Mouse (Mus musculus) neural tube, embryonic 14.5 days (tissue): ENCODE measurements around the gene Dock3. TPM values are rescaled to one million over a fixed set of nuclear protein-coding genes. Genes with fewer than 3 reads are reported as not detected.

Source experiments
- ATAC-seq: fragments of 200-750 bp; cut with Nextera tagmentation; 2 replicates; pipeline ENCODE4 v1.8.0; 2017; ENCODE audit warnings: low read depth, mild to moderate bottlenecking, moderate TSS enrichment, moderate library complexity
- H3K27ac ChIP-seq: fragments of 300-500 bp; sonication (generic); 2 replicates; pipeline ENCODE4 v1.5.1; 2014; ENCODE audit warnings: low read depth, mild to moderate bottlenecking, control low read depth, low read length, moderate library complexity, mixed read lengths
- H3K27me3 ChIP-seq: fragments of 300-500 bp; sonication (generic); 2 replicates; pipeline ENCODE4 v1.6.1; 2014; ENCODE audit warnings: low read length; ENCODE audit not compliant: control insufficient read depth, insufficient read depth
- H3K36me3 ChIP-seq: fragments of 300-500 bp; sonication (generic); 2 replicates; pipeline ENCODE4 v1.6.1; 2014; ENCODE audit warnings: low read length, mixed read lengths; ENCODE audit not compliant: control insufficient read depth, insufficient read depth
- H3K4me1 ChIP-seq: fragments of 300-500 bp; sonication (generic); 2 replicates; pipeline ENCODE4 v1.6.1; 2014; ENCODE audit warnings: low read length; ENCODE audit not compliant: control insufficient read depth, insufficient read depth
- H3K4me2 ChIP-seq: fragments of 300-500 bp; sonication (generic); 2 replicates; pipeline ENCODE4 v1.6.1; 2014; ENCODE audit warnings: mild to moderate bottlenecking, low read depth, low read length, control low read depth
- H3K4me3 ChIP-seq: fragments of 300-500 bp; sonication (generic); 2 replicates; pipeline ENCODE4 v1.5.1; 2014; ENCODE audit warnings: low read depth, low read length, control low read depth, mixed read lengths
- H3K9ac ChIP-seq: fragments of 300-500 bp; sonication (generic); replicated peaks from 2 replicates; pipeline ENCODE4 v1.6.1; 2014; ENCODE audit warnings: low read depth, mild to moderate bottlenecking, control low read depth, low read length, mixed read lengths
- H3K9me3 ChIP-seq: fragments of 300-500 bp; sonication (generic); 2 replicates; pipeline ENCODE4 v1.6.1; 2016; ENCODE audit warnings: low read length; ENCODE audit not compliant: control insufficient read depth
- WGBS: fragments of 180-500 bp; shearing (Covaris S2); extraction: QIAGEN DNeasy Blood & Tissue Kit; methylation state at CpG from one replicate; pipeline ENCODE4 v1.1.7; 2014; 5-methylcytosine and 5-hydroxymethylcytosine counted together
- polyA plus RNA-seq: library from polyadenylated mRNA; unstranded; fragments of >200 nt; fragmentation: Nextera tagmentation; extraction: Ambion mirVana; gene quantifications from 2 replicates; pipeline ENCODE4 v1.2.1, GENCODE M21; 2014

Gene Dock3
- polyA plus RNA-seq, 1 experiment from 2014 or later: 35.4 TPM

- no peaks in the 10 kb centered on the region for H3K36me3 ChIP-seq
- no peak overlapping the region for H3K4me3 ChIP-seq
- H3K4me2 ChIP-seq: no peak overlapping the region
- no peaks in the 10 kb centered on the region for H3K27me3 ChIP-seq
- H3K9ac ChIP-seq: no peak overlapping the region
- no peaks in the 10 kb centered on the region for H3K4me1 ChIP-seq
- no peak for ATAC-seq
- 77% methylated on average over 10 of the region's 10 CpGs for WGBS
- H3K9me3 ChIP-seq: no peaks in the 10 kb centered on the region
- H3K27ac ChIP-seq: no peak overlapping the region
Measured at GRCm38 (mm10) chr9:107273184-107273583, 41.5 kb upstream of the Dock3 start.

DNA sequence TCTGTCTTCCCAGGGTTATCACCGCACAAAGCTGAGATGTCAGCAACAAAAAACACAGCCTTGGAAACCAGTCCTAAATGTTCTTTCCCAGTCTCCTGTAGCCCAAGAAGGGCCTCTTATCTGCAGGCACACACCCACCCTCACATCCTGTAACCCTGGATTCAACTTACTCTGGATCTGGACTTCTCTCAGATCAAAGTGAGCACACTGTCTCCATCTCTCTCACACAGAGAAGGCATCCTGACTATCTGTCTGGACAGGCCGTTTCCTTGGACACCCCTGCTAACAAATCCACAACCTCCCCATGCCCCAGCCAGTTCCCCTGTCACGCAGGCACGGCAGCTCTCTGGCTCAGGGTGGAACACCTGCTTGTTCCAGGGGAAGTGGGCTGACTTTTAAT lies 40.6 kb upstream of the Dock3 start:
- Histone ChIP-seq H3K27me3 (no peaks in the 10 kb centered on the region), H3K4me2 (no peak overlapping the region), H3K36me3 (no peaks in the 10 kb centered on the region), H3K9me3 (no peaks in the 10 kb centered on the region), H3K27ac (no peak overlapping the region), H3K9ac (no peak overlapping the region), H3K4me1 (no peaks in the 10 kb centered on the region), H3K4me3 (no peak overlapping the region)
- 83% methylated on average over 4 of the region's 4 CpGs for WGBS
- ATAC-seq: no peak

DNA sequence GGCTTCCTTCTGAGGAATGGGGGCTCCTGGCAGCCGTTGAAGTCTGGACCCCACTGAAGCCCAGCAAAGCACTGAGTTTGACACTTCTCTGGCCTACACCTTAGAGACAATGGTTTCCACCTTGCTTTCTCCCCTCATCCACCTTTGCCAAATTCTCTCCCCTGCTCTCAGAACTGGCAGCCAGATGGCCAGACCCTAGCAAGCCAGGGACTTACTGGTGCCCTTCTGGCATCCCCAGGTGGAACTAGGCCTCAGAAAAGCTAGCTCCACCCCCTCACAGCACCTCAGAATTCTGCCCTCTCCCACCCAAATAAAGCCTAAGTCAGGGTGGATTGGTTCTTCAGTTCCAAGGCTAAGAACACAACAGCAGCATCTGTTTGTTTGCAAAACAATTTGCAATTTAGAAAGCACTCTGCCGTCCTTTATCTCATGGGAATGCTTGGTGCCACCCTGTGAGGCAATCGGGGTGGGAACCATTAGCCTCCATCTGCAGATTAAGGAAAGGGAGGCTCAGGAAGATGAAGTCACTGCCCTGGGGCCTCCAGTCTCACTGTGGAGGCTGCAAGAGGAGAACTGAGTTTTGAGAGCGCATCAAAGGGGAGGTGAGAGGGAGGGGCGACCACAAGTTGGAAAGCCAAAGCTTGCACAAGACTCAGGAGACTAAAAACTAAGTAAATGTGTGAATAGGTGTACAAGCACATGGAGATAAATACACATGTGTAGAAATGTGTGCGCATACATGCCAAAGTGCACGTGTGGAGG lies 39.6 kb upstream of the Dock3 start:
- WGBS: 77% methylated on average over 7 of the region's 7 CpGs
- no peaks in the 10 kb centered on the region for H3K9me3 ChIP-seq
- H3K27ac ChIP-seq: no peak overlapping the region
- H3K9ac ChIP-seq: no peak overlapping the region
- no peaks in the 10 kb centered on the region for H3K27me3 ChIP-seq
- no peak overlapping the region for H3K4me2 ChIP-seq
- no peaks in the 10 kb centered on the region for H3K36me3 ChIP-seq
- no peaks in the 10 kb centered on the region for H3K4me1 ChIP-seq
- H3K4me3 ChIP-seq: no peak overlapping the region
- ATAC-seq: no peak

GRCm38 (mm10) chr9:107269772-107270171 lies 38.1 kb upstream of the Dock3 start:
- H3K9ac ChIP-seq: no peak overlapping the region
- no peak overlapping the region for H3K4me2 ChIP-seq
- no peak for ATAC-seq
- no peaks in the 10 kb centered on the region for H3K4me1 ChIP-seq
- WGBS: 97% methylated on average over 1 of the region's 1 CpGs
- H3K27ac ChIP-seq: no peak overlapping the region
- no peaks in the 10 kb centered on the region for H3K9me3 ChIP-seq
- no peaks in the 10 kb centered on the region for H3K27me3 ChIP-seq
- no peak overlapping the region for H3K4me3 ChIP-seq
- no peaks in the 10 kb centered on the region for H3K36me3 ChIP-seq

DNA sequence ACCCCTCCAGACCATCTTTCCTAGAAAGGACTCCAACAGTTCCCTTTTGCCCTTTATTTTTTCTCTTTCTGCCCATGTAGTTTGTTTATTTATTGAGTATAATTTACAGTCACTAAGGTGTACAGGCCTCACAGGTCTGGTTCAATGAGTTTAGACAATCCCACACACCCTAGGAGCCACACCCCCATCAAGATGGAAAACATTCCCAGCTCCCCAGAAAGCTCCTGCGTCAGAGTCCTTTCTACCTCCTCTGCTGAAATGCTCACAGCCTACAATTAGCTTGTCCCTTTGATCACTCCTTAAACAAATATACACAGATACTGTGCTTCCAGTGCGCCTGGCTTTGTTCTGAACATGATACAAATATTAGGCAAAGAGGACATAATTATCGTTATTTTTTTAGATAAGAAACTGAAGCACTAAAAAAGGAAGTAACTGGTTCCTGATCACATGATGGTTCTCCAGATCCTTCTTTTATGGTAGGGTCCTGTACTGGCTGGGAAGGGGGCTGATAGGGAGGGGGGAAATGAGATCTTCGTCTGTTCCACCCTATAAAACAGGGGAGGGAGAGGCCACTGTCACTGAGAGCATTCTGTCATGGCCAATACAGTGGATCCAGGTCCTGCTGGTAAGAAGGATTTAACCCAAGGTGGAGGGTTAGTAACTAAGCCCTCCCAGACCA lies 36.2 kb upstream of the Dock3 start:
- no peak for ATAC-seq
- WGBS: 51% methylated on average over 4 of the region's 4 CpGs
- Histone ChIP-seq H3K9me3 (no peaks in the 10 kb centered on the region), H3K27me3 (no peaks in the 10 kb centered on the region), H3K27ac (no peak overlapping the region), H3K9ac (no peak overlapping the region), H3K4me2 (no peak overlapping the region), H3K36me3 (no peaks in the 10 kb centered on the region), H3K4me3 (no peak overlapping the region), H3K4me1 (no peaks in the 10 kb centered on the region)

DNA sequence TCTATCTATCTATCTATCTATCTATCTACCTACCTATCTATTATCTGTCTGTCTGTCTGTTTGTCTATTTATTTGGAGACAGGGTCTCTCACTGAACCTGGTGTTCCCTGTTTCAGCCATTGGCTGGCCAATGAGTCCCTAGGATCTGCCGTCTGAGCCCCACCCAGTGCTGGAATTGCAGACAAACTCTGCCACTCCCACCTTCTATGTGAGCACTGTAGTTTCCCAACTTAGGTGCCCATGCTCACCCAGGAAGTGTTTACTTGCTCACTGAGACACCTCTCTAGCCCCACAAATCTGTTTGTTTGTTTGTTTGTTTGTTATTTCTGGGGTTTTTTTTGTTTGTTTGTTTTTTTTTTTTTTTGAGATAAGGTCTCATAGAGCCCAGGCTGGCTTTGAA lies 35.3 kb upstream of the Dock3 start:
- H3K36me3 ChIP-seq: no peaks in the 10 kb centered on the region
- no peak overlapping the region for H3K4me3 ChIP-seq
- H3K4me2 ChIP-seq: no peak overlapping the region
- no peaks in the 10 kb centered on the region for H3K27me3 ChIP-seq
- no peaks in the 10 kb centered on the region for H3K4me1 ChIP-seq
- WGBS: 74% methylated on average over 1 of the region's 1 CpGs
- no peak for ATAC-seq
- H3K9ac ChIP-seq: no peak overlapping the region
- H3K9me3 ChIP-seq: no peaks in the 10 kb centered on the region
- no peak overlapping the region for H3K27ac ChIP-seq

DNA sequence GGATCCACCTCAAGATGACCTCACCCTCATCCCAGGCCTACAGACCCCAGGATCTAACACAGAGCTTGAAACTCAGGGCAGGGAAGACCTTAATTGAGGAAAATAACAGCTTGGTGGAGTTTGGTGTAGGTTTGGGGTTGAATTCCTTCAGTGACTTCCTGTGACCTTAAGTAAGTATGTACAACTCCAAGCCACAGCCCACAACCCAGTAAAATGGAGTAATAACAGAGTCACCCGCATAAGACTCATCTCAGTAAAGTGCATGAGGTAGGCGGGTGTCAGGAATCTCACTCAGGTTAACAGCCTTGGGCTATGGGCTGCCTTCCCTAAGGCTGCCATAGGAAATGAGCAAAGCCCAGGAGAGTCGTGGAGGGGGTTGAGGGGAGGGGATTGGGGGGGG lies 33.0 kb upstream of the Dock3 start:
- no peak overlapping the region for H3K27ac ChIP-seq
- WGBS: 81% methylated on average over 3 of the region's 3 CpGs
- H3K27me3 ChIP-seq: no peaks in the 10 kb centered on the region
- no peaks in the 10 kb centered on the region for H3K9me3 ChIP-seq
- no peak for ATAC-seq
- H3K4me1 ChIP-seq: no peaks in the 10 kb centered on the region
- H3K4me2 ChIP-seq: no peak overlapping the region
- H3K4me3 ChIP-seq: no peak overlapping the region
- H3K36me3 ChIP-seq: no peaks in the 10 kb centered on the region
- H3K9ac ChIP-seq: no peak overlapping the region

DNA sequence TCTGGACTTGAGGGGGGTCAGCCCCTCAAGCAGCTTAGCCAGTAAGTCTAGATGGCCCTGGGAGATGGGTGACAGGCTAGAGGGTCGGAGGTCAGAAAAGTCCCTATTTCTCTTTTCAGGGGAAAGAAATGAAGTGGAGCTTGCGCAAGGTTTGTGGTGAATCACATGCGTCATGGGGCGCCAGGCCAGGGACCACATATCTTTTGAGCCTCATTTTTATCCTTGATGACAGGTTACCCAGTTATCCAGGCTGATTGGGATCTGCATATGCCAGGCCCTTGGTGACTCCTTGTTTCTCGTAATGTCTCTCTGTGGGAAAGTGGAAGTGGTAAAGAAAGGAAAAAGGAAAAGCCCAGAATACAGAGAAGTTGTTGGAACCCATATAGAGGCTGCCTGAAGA lies 32.2 kb upstream of the Dock3 start:
- Histone ChIP-seq H3K36me3 (no peaks in the 10 kb centered on the region), H3K9me3 (no peaks in the 10 kb centered on the region), H3K27me3 (no peaks in the 10 kb centered on the region), H3K4me2 (no peak overlapping the region), H3K27ac (no peak overlapping the region), H3K4me1 (no peaks in the 10 kb centered on the region), H3K4me3 (no peak overlapping the region), H3K9ac (no peak overlapping the region)
- 92% methylated on average over 5 of the region's 5 CpGs for WGBS
- no peak for ATAC-seq

DNA sequence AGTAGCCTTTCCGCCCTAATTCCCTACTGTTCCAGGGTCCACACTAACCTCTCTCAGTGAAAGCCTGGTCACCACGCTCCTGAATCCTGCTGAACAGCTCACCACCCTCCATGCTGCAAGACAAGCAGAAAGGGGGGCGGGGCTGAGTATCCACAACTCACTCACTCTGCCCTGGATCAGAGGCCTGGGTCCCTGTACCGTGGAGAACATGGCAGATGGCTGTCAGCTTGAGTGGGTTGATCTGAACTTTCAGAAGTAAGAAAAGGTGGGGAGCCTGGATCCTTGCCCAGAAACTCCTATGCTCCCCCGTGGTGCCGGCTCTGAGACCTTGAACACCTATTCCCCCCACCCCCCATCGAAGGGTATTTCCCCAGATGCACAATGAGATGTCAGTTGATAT lies 30.7 kb upstream of the Dock3 start:
- 79% methylated on average over 7 of the region's 7 CpGs for WGBS
- Histone ChIP-seq H3K9me3 (no peaks in the 10 kb centered on the region), H3K4me1 (no peaks in the 10 kb centered on the region), H3K36me3 (no peaks in the 10 kb centered on the region), H3K27me3 (no peaks in the 10 kb centered on the region), H3K9ac (no peak overlapping the region), H3K4me3 (no peak overlapping the region), H3K4me2 (no peak overlapping the region), H3K27ac (no peak overlapping the region)
- no peak for ATAC-seq
